Mouse (Mus musculus) liver, embryonic 14.5 days (tissue): ENCODE data around the gene Nelfb. TPM values are rescaled to one million over a fixed set of nuclear protein-coding genes. Genes with fewer than 3 reads are reported as not detected.
A peak's percentile ranks its signal among the peaks of the same experiment; 100 is the strongest.

Experiments used
- ATAC-seq: fragments of 200-750 bp; cut with Nextera tagmentation; 2 replicates; pipeline ENCODE4 v1.8.0; 2017; ENCODE audit warnings: moderate number of reproducible peaks, mild to moderate bottlenecking, moderate library complexity; ENCODE audit not compliant: insufficient read depth
- DNase-seq, 3 experiments: peaks; one replicate each; pipeline ENCODE4 v3.0.0-alpha.2; 2012 to 2013; ENCODE audit warnings: low read depth in 3 of 3, low spot score in 3 of 3
- H3K27ac ChIP-seq: fragments of 300-500 bp; sonication (generic); 2 replicates; pipeline ENCODE4 v1.5.1; 2014; ENCODE audit warnings: moderate library complexity, mild to moderate bottlenecking, control low read depth, inconsistent platforms
- H3K27me3 ChIP-seq: fragments of 300-500 bp; sonication (generic); 2 replicates; pipeline ENCODE4 v1.6.1; 2014; ENCODE audit warnings: mild to moderate bottlenecking, low read length, moderate library complexity; ENCODE audit not compliant: control insufficient read depth, insufficient read depth
- H3K36me3 ChIP-seq: fragments of 300-500 bp; sonication (generic); replicated peaks from 2 replicates; pipeline ENCODE4 v1.6.1; 2014; ENCODE audit warnings: low read depth; ENCODE audit not compliant: control insufficient read depth, insufficient read depth
- H3K4me1 ChIP-seq, 2 experiments: fragments of 200-500 bp in 1 of 2; fragments of 300-500 bp in 1 of 2; sonication (generic) in 1 of 2; replicated peaks; 2 replicates each; pipeline ENCODE4 v1.6.1; 2012 to 2014; ENCODE audit warnings: antibody characterized with exemption in 1 of 2, inconsistent platforms in 1 of 2, low read length in 1 of 2; ENCODE audit not compliant: control insufficient read depth in 2 of 2, insufficient read depth in 2 of 2
- H3K4me2 ChIP-seq: fragments of 300-500 bp; sonication (generic); 2 replicates; pipeline ENCODE4 v1.6.1; 2014; ENCODE audit warnings: low read depth, mild to moderate bottlenecking, control low read depth, moderate library complexity
- H3K4me3 ChIP-seq, 2 experiments: fragments of 200-500 bp in 1 of 2; fragments of 300-500 bp in 1 of 2; sonication (generic) in 1 of 2; 2 replicates each; pipeline ENCODE4 v1.5.1; 2012 to 2014; ENCODE audit warnings: low read depth in 2 of 2, low read length in 2 of 2, mild to moderate bottlenecking in 2 of 2, control low read depth in 1 of 2, inconsistent platforms in 1 of 2, moderate library complexity in 1 of 2; ENCODE audit not compliant: insufficient read depth in 1 of 2
- H3K9ac ChIP-seq: fragments of 300-500 bp; sonication (generic); replicated peaks from 2 replicates; pipeline ENCODE4 v1.6.1; 2014; ENCODE audit warnings: mild to moderate bottlenecking, control low read depth, moderate library complexity
- H3K9me3 ChIP-seq: fragments of 300-500 bp; sonication (generic); 2 replicates; pipeline ENCODE4 v1.6.1; 2016; ENCODE audit warnings: low read length, mixed read lengths; ENCODE audit not compliant: control insufficient read depth
- CTCF ChIP-seq: IDR thresholded peaks from 2 replicates; pipeline ENCODE4 v1.5.1; 2016; ENCODE audit warnings: antibody characterized with exemption, low read depth, control low read depth
- EP300 ChIP-seq: IDR thresholded peaks from 2 replicates; pipeline ENCODE4 v1.6.1; 2016; ENCODE audit warnings: antibody characterized with exemption, low read depth
- WGBS: fragments of 180-500 bp; shearing (Covaris S2); extraction: QIAGEN DNeasy Blood & Tissue Kit; methylation state at CpG from one replicate; pipeline ENCODE4 v1.1.7; 2014; ENCODE audit not compliant: insufficient replicate concordance; 5-methylcytosine and 5-hydroxymethylcytosine counted together
- polyA plus RNA-seq, 2 experiments: library from polyadenylated mRNA; depleted of rRNA in 1 of 2; stranded (reverse) in 1 of 2; unstranded in 1 of 2; fragments of >200 nt; fragmentation: Nextera tagmentation in 1 of 2; extraction: Ambion mirVana in 1 of 2; gene quantifications; 2 replicates each; pipeline versions ENCODE4 v1.2.1 to v1.2.3; 2012 to 2014

Gene Nelfb
- polyA plus RNA-seq, 2 experiments = 18.7 to 23.7 TPM

DNA sequence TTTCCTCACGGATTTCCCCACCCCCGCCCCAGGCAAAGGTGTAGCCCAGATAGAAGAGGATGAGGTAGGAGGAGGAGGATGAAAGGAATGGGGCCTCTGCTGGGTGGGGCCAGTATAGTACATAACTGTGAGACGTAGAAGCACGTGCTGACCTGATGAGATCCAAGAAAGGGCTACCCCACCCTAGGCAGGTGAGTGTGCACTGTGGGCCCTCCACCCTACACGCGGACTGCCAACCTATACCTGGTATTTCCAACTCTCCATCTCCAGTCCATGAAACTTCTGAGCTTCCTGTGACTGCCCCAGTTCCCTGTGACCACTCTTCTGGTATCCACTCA is 30.1 kb upstream of the Nelfb start:
- Histone ChIP-seq H3K4me2 (peak overlapping the region; percentile 75), H3K27me3 (peaks cover 22% of the 10 kb centered on the region), H3K4me1 (peaks cover 4 to 17% of the 10 kb centered on the region in 2 experiments), H3K36me3 (no peaks in the 10 kb centered on the region), H3K27ac (no peak overlapping the region), H3K9ac (no peak overlapping the region), H3K4me3 (peak overlapping the region; percentile 46 to 57; a peak in 3 of 4 replicates), H3K9me3 (no peaks in the 10 kb centered on the region)
- DNase-seq = no peak
- no peak for TF ChIP-seq CTCF
- no peak for TF ChIP-seq EP300
- 13% methylated on average over 6 of the region's 6 CpGs for WGBS
- peak; percentile 27; the same call in 1 of the 2 replicates for ATAC-seq

DNA sequence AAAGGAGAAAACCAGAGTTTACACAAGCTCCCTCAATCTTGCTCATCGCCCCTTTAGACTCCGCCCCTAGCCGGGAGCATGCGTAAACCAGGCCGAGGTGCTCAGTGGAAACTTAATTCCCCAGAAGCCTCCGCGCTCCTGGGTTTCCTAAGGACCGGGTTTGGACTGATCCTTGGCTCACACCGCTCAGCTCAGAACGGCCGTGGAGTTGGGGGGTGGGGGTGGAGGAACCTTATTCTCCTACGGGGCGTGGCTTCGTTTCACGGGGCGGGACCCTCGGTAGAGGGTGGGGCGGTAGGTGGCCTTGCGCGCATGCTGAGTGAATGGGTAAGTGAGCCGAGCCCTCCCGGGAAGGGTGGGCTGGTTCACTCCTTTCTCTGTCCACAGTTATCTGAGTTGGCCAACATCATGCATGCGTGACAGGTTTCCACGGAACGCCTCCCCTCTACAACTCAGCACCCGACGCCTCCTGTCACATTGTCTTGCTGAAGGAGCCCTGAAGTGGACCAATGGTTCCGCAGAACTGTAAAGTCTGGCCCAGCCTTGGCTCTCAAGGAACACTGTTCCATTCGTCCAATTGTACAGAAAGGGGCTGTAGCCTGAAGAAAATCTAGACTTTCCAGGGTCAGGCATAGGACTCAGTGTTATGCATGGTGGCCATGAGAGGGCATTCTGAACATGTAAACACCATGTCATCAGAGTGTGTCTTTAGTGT is 29.6 kb upstream of the Nelfb start:
- Histone ChIP-seq H3K4me1 (peaks cover 4 to 17% of the 10 kb centered on the region in 2 experiments), H3K4me3 (peak overlapping the region; percentile 49 to 57), H3K9me3 (no peaks in the 10 kb centered on the region), H3K27me3 (peaks cover 22% of the 10 kb centered on the region), H3K27ac (no peak overlapping the region), H3K4me2 (peak overlapping the region; percentile 75), H3K9ac (peak overlapping the region; percentile 32), H3K36me3 (no peaks in the 10 kb centered on the region)
- no peak for TF ChIP-seq CTCF
- TF ChIP-seq EP300 = no peak
- peak; percentile 45 to 52 (median 47) for DNase-seq
- 2% methylated on average over 29 of the region's 29 CpGs for WGBS
- peak; percentile 76 for ATAC-seq

DNA sequence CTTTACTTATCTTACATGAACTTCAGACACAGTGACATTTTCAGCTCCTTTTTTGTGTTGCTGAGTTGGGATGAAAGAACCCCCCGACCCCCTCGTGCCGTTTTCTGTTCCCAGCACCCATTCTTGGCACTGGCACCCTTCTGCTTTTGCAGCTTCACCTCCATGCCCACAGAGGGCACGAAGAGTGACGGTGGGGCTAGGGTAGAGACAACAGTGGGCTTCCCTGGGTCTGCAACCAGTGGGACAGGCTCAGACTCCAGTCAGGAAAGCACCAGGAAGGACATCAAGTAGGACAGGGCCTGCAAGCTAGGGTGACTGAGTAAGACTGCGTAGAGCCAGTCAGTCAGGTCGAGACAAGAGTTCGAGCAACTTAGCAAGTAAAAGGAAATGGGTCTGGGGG is 29.0 kb upstream of the Nelfb start:
- ATAC-seq = no peak
- H3K27ac ChIP-seq = no peak overlapping the region

DNA sequence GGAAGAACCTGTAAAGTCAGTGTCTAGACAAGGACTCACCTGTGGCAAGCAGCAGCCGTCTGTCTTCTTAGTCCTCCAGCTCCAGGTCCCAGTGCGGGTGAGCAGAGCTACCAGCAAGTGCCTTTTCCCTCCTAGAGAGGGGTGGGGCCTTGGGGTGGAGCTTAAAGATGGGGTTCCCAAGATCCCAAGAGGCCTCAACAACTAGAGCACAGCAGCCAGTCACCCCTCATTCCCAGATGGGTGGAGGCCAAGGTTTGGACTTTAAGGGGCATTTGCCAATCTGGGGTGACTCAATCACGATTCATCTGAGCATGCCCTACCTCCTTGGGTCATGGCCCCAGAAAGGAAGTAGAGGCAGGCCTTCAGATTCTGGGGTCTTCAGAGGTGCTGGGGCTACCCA is 28.5 kb upstream of the Nelfb start:
- H3K9ac ChIP-seq = no peak overlapping the region
- no peak overlapping the region for H3K4me2 ChIP-seq
- TF ChIP-seq CTCF = no peak
- no peak for TF ChIP-seq EP300
- peaks cover 4 to 17% of the 10 kb centered on the region in 2 experiments for H3K4me1 ChIP-seq
- H3K27ac ChIP-seq = no peak overlapping the region
- H3K36me3 ChIP-seq = no peaks in the 10 kb centered on the region
- H3K9me3 ChIP-seq = no peaks in the 10 kb centered on the region
- H3K4me3 ChIP-seq = no peak overlapping the region
- no peak for ATAC-seq
- H3K27me3 ChIP-seq = peaks cover 22% of the 10 kb centered on the region
- 72% methylated on average over 3 of the region's 3 CpGs for WGBS
- no peak for DNase-seq

More for the DNA sequence above, 29.0 kb upstream of the Nelfb start:
- no peak for DNase-seq
- Histone ChIP-seq H3K36me3 (no peaks in the 10 kb centered on the region), H3K27me3 (peaks cover 22% of the 10 kb centered on the region), H3K9me3 (no peaks in the 10 kb centered on the region), H3K4me3 (peak overlapping the region; percentile 49 to 57), H3K4me2 (peak overlapping the region; percentile 75), H3K9ac (no peak overlapping the region), H3K4me1 (peaks cover 4 to 17% of the 10 kb centered on the region in 2 experiments)
- TF ChIP-seq EP300 (no peak), CTCF (no peak)
- WGBS = 48% methylated on average over 8 of the region's 8 CpGs

DNA sequence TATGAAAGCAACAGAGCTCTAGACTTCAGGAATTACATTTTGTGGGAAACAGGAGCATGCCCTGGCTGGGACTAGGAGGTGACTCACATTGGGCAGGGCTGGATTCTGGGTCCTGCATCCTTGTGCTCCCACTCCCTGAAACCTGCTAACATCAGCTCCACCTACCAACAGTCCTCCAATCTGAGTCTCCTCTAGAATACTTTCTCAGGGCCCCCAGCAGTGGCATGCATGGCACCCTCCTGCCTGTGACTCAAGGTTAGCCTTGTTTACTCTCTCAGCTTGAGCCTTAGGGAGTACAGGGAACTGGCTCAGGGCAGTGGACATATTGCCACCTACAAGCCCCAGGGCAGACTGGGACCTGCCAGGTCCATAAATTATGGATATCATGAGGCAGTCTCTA is 26.8 kb upstream of the Nelfb start:
- TF ChIP-seq EP300 (no peak), CTCF (no peak)
- peaks cover 4 to 17% of the 10 kb centered on the region in 2 experiments for H3K4me1 ChIP-seq

More for the DNA sequence above, 26.8 kb upstream of the Nelfb start:
- Histone ChIP-seq H3K9me3 (no peaks in the 10 kb centered on the region), H3K36me3 (no peaks in the 10 kb centered on the region), H3K4me2 (no peak overlapping the region), H3K27ac (no peak overlapping the region), H3K9ac (no peak overlapping the region), H3K27me3 (peaks cover 22% of the 10 kb centered on the region), H3K4me3 (no peak overlapping the region)
- ATAC-seq (no peak), DNase-seq (no peak)
